Mouse (Mus musculus): ENCODE measurements around the gene B3galt1.

GRCm38 (mm10) chr2:68020251-68020680, 454.6 kb downstream of the B3galt1 start:
- TF ChIP-seq GATA1 (IDR thresholded peaks at IDR 0.05; ENCODE audit: borderline replicate concordance, low read length) (no peak), FLI1 (IDR thresholded peaks at IDR 0.05; ENCODE audit: low read length) (no peak)
